ENCODE assay signal across 26 mouse cellular contexts in the genomic region with DNA sequence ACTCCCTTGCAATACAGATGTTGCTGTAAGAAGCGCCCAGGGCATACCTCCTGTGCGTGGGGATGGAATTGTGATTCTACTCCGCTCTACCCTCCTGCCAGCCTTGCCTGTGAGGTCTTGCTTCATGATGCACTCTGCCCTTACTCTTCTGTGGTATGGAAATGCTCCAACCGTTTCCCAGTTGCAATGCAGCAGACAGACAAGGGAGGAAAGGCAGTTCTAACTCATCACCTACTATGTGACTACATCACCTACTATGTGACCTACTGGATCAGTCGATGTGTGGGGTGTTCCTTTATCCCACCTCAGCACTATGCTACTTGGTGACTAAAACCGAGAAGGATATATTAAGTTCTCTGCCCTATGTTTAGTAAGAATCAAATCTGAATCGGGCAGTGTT.
"Had no signal": no experiment of that assay in that cellular context is flagged by ENCODE, and none has a peak within 500 bp of the region (broad histone marks: within the 10 kb centered on the region; RNA-seq: fewer than 3 reads in every experiment).

No protein-coding gene starts in this region.

- H3K9me3 ChIP-seq: embryonic facial prominence, embryonic 12.5 days; embryonic facial prominence, embryonic 15.5 days; forebrain, embryonic 12.5 days; forebrain, embryonic 15.5 days had no signal

- ATAC-seq: forebrain, embryonic 13.5 days; forebrain, embryonic 14.5 days; forebrain, embryonic 15.5 days; forebrain, embryonic 16.5 days; forebrain, postnatal 0 days had no signal

- H3K4me2 ChIP-seq: embryonic facial prominence, embryonic 12.5 days; embryonic facial prominence, embryonic 13.5 days; embryonic facial prominence, embryonic 15.5 days; forebrain, embryonic 12.5 days; forebrain, embryonic 13.5 days; forebrain, embryonic 15.5 days had no signal

- H3K4me1 ChIP-seq: forebrain, embryonic 15.5 days had no signal

- H3K9ac ChIP-seq: embryonic facial prominence, embryonic 12.5 days; embryonic facial prominence, embryonic 13.5 days; embryonic facial prominence, embryonic 15.5 days; forebrain, embryonic 12.5 days; forebrain, embryonic 13.5 days; forebrain, embryonic 15.5 days; forebrain, postnatal 0 days had no signal

- H3K4me3 ChIP-seq: embryonic facial prominence, embryonic 10.5 days; embryonic facial prominence, embryonic 12.5 days; embryonic facial prominence, embryonic 13.5 days; embryonic facial prominence, embryonic 15.5 days; erythroblast, embryonic 14.5 days; forebrain, embryonic 10.5 days; forebrain, embryonic 12.5 days; forebrain, embryonic 13.5 days; forebrain, embryonic 15.5 days; gastrocnemius, adult 2 months; heart, adult 2 months had no signal

- H3K27ac ChIP-seq: embryonic facial prominence, embryonic 10.5 days; embryonic facial prominence, embryonic 12.5 days; embryonic facial prominence, embryonic 13.5 days; embryonic facial prominence, embryonic 15.5 days; forebrain, embryonic 10.5 days; forebrain, embryonic 12.5 days; forebrain, embryonic 13.5 days; forebrain, embryonic 15.5 days; gastrocnemius, adult 2 months; heart, adult 2 months had no signal

- DNase-seq: cerebellum, adult 9-11 months; cerebellum, postnatal 10 days; cerebellum, postnatal 14 days; cerebellum, postnatal 25 days; cerebellum, postnatal 36 days; embryo, embryonic 11 days; forebrain, postnatal 0 days; gastrocnemius, adult 2 months; gastrocnemius, postnatal 10 days; gastrocnemius, postnatal 14 days; gastrocnemius, postnatal 25 days; gastrocnemius, postnatal 36 days; heart, adult 11 months; heart, adult 18-20 months; heart, adult 2 months had no signal

- H3K27me3 ChIP-seq: embryonic facial prominence, embryonic 12.5 days; embryonic facial prominence, embryonic 15.5 days; forebrain, embryonic 15.5 days had no signal

- H3K36me3 ChIP-seq: embryonic facial prominence, embryonic 10.5 days; embryonic facial prominence, embryonic 12.5 days; embryonic facial prominence, embryonic 13.5 days; embryonic facial prominence, embryonic 15.5 days; forebrain, embryonic 10.5 days; forebrain, embryonic 12.5 days; forebrain, embryonic 15.5 days had no signal
